Mouse (Mus musculus): ENCODE data around the gene Myl4. TPM values are rescaled to one million over a fixed set of nuclear protein-coding genes. Genes with fewer than 3 reads are reported as not detected.

Gene Myl4
- total RNA-seq, 2 experiments from 2014 or later: 280 to 698 TPM

DNA sequence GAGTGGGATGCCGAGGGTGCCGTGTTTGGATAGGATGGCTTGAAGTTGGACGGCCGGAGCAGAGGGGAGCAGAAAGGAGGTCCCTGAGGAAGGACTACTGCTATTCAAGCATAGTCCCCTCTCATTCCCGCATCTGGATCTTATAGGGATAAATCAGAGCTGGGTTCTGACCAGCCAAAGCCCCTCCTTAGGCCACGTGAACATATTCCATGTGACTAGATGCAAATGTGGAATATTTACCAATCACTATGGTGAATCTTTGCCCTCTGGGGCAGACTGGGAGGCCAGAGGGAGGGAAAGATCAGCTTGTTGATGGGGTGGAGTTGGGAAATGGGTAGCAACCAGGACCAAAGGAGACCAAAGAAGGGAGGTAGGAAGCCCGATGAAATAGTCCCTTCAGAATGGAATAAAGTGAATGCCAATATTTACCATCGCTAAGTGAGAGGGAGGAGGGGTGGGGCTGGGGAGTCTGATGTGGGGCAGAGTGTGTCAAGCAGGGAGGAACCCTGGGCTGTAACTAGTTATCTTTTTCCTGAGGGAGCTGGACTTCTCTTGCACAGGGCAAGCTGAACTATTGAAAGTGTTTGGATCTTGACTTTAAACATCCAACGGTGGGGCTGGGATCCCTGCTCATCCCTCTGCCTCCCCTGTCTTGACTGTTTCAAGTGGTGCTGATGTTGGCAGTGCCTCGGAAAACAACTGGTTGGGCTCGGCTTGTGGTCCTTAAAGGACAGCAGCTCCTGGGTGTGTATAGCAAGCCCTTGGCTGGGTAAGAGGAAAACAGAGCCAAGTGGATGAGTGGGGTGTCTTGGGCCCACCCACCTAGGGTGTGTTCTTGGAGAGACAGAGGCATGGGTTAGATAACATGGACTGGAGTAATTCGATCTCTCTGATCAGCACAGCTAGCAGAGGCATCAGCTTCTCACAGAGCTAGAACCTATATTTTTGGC lies 75.3 kb downstream of the Myl4 start:
- DNase-seq: peak; percentile 61 to 71
- intact Hi-C loops (cut with DNase I): no loop called here

DNA sequence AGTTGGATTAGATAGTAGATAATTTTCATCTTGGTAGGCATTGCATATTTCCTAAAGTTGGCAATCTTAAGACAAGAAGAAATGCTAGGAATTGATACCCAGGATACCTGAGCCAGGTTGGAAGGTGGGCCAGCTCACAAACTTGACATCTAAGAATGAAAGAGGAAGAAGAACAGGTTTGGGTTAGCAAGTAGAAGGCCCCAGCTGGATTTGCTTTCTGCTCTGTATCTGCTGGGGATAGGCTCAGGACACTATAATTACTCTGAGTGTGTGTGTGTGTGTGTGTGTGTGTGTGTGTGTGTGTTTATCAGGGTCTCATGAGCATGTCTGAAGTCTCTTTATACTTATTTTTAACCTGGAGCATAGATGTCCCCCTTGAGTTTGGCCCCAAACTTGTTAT lies 76.2 kb downstream of the Myl4 start:
- intact Hi-C loops (cut with DNase I): no loop called here
- DNase-seq: no peak

DNA sequence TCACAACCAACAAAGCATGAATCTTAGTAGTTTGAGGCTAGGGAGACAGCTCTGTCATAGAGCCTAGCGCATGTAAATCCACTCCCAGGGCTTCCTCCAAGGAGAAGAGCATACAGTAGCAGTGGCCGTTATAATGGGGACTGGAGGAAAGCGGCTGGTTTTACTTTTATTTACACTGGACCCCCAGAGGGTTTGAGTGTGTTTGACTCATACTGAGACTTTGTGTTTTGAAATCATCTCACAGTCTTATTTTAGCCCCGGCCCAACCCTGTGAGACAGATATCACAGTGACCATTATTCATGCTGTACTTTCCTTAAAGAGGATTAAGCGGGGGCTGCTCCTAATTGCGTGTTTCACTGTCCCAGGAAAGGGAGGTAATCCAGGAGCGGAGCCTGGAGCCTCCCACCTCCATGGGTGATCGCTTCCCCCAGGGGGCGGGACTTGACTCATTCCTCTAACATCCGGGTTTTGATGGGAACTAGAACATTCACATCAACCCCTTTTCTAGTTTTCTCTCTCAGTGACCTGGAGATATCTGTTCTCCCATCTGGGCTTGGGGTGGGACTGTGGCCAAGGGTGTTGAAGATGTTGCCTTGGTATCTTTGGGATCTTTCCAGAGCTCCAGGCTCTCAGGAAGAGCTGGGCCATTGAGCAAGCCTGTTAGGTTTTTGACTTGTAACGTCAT lies 77.3 kb downstream of the Myl4 start:
- DNase-seq: peak in 1 of 2 experiments; percentile 38
- intact Hi-C loops (cut with DNase I): no loop called here

DNA sequence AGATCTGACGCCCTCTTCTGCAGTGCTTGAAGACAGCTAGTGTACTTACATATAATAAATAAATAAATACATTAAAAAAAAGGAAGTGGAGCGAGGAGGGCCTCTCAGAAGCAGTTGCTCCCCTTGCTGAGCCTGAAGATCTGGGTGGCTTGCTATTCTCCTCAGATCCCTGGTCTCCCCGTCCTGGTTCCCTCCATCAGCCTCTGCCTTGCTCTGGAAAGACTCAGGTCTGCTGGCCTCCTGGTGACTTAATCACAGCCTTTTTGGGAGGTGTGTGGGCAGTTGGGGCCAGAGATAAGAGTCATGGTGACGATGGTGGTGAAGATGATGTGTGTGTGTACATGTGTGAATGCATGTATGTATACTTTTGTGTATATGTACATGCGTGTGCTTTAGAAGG lies 78.1 kb downstream of the Myl4 start:
- intact Hi-C loops (cut with DNase I): no loop called here
- DNase-seq: no peak

DNA sequence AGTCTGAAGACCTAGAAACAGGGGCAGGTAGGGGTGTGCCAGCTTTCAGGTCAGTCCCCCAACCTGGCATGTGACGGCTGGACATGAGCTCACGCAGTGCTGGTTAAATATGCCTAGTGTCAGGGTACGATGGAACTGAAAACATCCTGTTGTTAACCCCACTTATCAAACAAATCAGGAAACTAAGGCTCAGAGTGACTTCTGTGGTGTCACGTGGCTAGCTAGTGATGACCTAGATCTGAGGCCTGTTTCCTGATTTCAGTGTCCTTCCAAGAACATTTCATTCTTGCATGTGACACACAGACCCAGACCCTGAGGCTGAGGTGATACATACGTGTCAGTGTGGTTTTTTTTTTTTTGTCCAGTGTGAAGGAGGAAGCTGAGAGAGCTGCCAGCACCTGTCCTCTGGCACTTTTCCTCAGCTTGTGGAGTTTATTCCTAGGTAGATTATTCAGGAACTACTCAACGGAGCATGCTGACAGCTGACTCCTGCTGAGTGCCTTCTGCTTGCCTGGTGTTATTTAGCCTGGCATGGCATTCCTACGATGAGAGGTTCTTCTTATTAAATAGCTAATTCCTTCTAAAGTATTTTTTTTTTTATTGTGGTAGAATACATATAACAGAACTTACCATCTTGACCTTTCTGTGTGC lies 79.8 kb downstream of the Myl4 start:
- no peak for DNase-seq
- intact Hi-C loops (cut with DNase I): no loop called here

DNA sequence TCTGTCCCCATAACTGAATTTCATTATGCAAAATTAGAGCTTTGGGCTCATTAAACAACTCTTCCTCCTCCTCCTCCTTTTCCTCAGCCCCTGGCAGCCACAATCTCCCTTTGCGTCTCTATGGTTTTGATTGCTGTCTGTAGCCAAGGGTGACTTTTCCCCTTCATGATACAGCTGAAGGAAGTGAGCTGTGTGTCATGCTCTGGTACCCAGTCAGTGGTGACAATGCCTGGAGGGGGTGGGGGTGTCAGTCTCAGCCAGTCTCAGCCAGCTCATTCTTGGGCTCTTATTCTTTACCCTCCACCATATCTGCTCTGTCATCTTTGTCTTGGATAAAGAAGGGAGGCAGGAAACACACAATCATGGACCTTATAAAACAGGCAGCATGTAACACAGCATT lies 80.8 kb downstream of the Myl4 start:
- intact Hi-C loops (cut with DNase I): no loop called here
- no peak for DNase-seq

DNA sequence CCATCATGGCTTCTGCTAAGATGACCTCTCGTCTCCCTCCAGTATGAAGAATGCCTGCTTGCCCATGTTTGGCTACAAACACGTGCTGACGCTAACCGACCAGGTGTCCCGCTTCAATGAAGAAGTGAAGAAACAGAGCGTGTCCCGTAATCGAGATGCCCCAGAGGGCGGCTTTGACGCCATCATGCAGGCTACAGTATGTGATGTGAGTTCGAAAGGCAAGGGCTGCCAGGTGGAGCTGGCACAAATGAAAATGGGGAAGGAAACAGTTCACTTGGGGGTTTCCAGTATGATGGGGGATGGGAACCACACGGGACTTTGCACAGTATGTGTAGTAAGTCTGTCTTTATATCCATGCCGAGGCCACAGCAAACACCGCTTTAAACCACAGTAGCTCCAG lies 86.5 kb downstream of the Myl4 start:
- intact Hi-C loops (cut with DNase I): no loop called here
- DNase-seq: no peak

DNA sequence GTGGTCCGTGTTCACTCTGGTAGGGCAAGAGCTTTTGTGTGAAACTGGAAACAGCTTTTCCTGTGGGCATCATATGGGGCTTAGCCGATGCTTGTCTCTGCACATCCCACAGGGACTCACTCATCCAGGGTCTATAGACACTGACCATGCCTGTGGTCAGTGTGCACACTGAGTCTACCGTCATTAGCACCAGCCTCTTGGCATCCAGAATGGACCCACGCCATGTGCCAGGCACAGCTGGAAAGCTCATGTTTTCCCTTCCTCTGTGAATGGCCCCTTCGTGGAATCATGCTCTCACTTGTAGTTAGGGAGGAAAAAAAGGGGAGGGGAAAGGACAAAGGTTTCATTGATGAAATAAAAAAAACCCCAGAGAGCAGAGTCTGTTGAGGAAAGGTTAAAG lies 87.5 kb downstream of the Myl4 start:
- intact Hi-C loops (cut with DNase I): no loop called here
- DNase-seq: no peak

DNA sequence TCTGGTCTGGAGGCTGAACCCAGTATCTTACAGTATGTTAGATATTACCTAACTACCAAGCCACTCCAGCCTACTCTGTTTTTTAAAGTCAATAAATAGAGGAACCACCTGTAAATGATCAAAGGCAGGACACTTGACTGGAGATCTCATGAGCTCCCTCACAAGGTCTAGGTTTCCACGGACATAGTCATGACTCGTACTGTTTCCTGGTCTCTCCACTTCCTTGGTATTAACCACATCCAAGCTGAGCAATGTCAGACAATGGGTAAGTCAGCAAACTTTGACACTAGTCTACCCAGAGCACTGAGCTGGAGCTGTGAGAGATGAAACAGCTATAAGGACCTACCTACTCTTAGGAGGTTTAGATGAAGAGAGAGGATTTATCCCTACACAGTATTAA lies 88.4 kb downstream of the Myl4 start:
- intact Hi-C loops (cut with DNase I): no loop called here
- no peak for DNase-seq

DNA sequence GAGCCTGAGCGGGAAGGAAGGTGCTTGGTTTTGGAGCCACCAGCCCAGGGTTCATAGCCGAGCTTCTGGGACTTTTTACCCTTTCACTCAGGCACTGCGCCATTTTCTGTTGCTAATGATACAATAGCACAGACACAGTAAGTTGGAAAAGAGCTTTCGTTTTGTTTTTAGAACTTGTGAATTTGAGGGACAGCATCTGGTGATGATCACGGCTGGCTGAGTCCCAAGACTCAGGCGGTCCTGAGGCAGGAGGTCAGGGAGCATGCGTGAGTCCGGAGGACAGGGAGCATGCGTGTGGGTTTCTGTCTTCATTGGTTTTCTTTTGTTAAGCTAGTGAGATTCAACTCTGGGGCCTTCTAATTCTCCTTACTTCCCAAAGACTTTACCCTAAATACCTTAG lies 89.2 kb downstream of the Myl4 start:
- no peak for DNase-seq
- intact Hi-C loops (cut with DNase I): no loop called here

DNA sequence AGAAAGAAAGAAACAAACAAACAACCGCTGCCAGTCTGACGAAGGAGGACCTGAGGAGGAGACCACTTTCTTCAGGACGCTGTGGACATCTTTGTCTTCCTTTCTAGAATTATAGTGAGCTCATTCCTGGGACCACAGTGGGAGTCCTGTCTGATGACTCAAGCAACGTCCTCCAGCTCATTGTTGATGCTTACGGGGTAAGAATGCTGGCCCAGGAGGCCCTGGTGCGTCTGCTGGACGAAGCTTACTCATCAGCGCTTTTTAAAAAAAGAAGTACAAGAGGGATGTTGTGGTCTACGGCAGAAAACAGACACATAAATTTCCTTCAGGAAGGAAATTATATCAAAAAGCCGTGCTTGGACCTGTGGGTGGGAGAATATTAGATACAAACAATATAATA lies 90.4 kb downstream of the Myl4 start:
- DNase-seq: no peak
- intact Hi-C loops (cut with DNase I): no loop called here

DNA sequence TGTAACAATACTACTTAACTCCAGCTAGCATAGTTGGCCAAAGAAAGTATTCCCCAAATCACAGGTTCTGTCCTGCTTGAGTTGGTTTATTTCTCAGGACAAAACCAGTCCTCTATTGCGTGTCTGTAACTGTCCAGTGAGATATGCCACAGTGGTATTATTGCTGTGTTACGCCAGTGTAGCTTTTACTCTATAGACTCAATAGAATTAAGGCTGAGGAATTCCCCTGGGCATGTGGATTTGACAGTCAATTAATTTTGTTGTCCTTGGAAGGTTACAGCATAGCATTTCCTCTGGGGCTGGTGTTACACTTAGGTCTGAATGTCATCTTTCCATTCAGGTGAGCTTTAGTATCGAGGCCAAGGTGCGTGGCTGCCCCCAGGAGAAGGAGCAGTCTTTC lies 92.8 kb downstream of the Myl4 start:
- intact Hi-C loops (cut with DNase I): no loop called here
- no peak for DNase-seq

Other genes starting within 250 kb of the Myl4 start
- gene Kansl1, start 81.8 kb upstream of the Myl4 start, total RNA-seq (2021): 10 to 100 TPM; 31.6 to 32.3 TPM
- gene Cdc27, start within 50 bp of the Myl4 start, total RNA-seq (2021): 10 to 100 TPM; 23.2 to 26.5 TPM
- gene Itgb3, start 57.3 kb downstream of the Myl4 start, total RNA-seq (2021): 1 to 10 TPM; 4.8 to 4.9 TPM
- under 1 TPM; 0.02 to 0.05 TPM for gene Gm11639, start 135.0 kb downstream of the Myl4 start, total RNA-seq (2021)

Data from heart, postnatal 14 days (tissue).